Mouse (Mus musculus): Measurements from ENCODE around the gene Eri3.

DNA sequence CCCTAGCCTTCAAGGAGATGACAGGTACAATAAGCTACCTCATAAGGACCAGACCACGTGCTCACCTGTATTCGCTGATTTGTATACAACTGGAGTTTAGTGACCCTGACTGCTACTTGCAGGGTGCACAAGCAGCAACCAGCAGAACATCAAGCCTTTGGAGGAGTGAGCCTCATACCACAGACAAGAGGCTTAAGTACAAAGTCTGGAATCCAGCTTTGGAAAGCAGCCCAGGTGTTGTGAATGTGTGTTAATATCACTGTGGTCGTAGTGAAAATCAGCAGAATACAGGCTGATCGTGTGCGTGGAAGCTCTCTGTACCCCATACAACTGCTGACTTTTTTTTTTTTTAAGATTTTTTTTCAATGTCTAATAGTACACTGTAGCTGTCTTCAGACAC is 109.8 kb downstream of the Eri3 start:
- TF ChIP-seq POLR2A (IDR thresholded peaks at IDR 0.05; ENCODE audit: extremely low read depth, insufficient read depth, low read length) (no peak), CTCF (IDR thresholded peaks at IDR 0.05; ENCODE audit: extremely low read depth, insufficient read depth, low read length) (no peak)

Data from cortical plate, adult 2 months (tissue).